Mouse (Mus musculus) CH12.LX (cell line): ENCODE measurements at regions not wholly inside any gene's neighbourhood (a gene's known extent, or its start where the extent isn't known, plus 50 kb on each side); places are given as distances from the start of the nearest gene placed in this dataset.

Experiments used
- DNase-seq: peaks from one replicate; pipeline ENCODE4 v3.0.0-alpha.2; 2013; ENCODE audit errors: extremely low read depth
- H3K27ac ChIP-seq: 2 replicates; pipeline ENCODE4 v1.5.1; 2012; ENCODE audit warnings: low read depth, mild to moderate bottlenecking, control low read depth, moderate library complexity; ENCODE audit not compliant: insufficient read depth
- H3K27me3 ChIP-seq: replicated peaks from 2 replicates; pipeline ENCODE3; 2012; ENCODE audit warnings: inconsistent platforms
- H3K36me3 ChIP-seq, 2 experiments: replicated peaks in 1 of 2; 2 replicates each; pipeline versions ENCODE3 to v1.6.1; 2012; ENCODE audit warnings: inconsistent platforms in 1 of 2, low read length in 1 of 2, mild to moderate bottlenecking in 1 of 2, mixed read lengths in 1 of 2, moderate library complexity in 1 of 2; ENCODE audit not compliant: control insufficient read depth in 1 of 2, insufficient read depth in 1 of 2
- H3K4me1 ChIP-seq, 2 experiments: 2 replicates each; pipeline ENCODE4 v1.6.1; 2012; ENCODE audit warnings: inconsistent platforms in 1 of 2, moderate library complexity in 1 of 2; ENCODE audit not compliant: insufficient read depth in 2 of 2, control insufficient read depth in 1 of 2
- H3K4me2 ChIP-seq: 2 replicates; pipeline ENCODE4 v1.6.1; 2012; ENCODE audit warnings: low read depth, mild to moderate bottlenecking, control low read depth; ENCODE audit not compliant: poor library complexity, insufficient read depth, severe bottlenecking
- H3K4me3 ChIP-seq, 3 experiments: fragments of 150-350 bp in 1 of 3; sonication (generic) in 1 of 3; replicated peaks in 1 of 3; 2 replicates each; pipeline versions ENCODE3 to v1.5.1; 2011 to 2012; ENCODE audit warnings: low read depth in 2 of 3, low read length in 2 of 3, mild to moderate bottlenecking in 2 of 3, moderate library complexity in 2 of 3, control low read depth in 1 of 3, improper control_type of control experiment in 1 of 3, inconsistent platforms in 1 of 3, mixed read lengths in 1 of 3; ENCODE audit not compliant: poor library complexity in 1 of 3
- H3K79me2 ChIP-seq: replicated peaks from 2 replicates; pipeline ENCODE4 v1.6.1; 2012; ENCODE audit warnings: mild to moderate bottlenecking, moderate library complexity; ENCODE audit not compliant: control insufficient read depth, poor library complexity, insufficient read depth, severe bottlenecking; ENCODE audit errors: extremely low read depth
- H3K9ac ChIP-seq: 2 replicates; pipeline ENCODE4 v1.6.1; 2012; ENCODE audit warnings: low read depth, mild to moderate bottlenecking, control low read depth, moderate library complexity; ENCODE audit not compliant: insufficient read depth
- H3K9me3 ChIP-seq: replicated peaks from 2 replicates; pipeline ENCODE3; 2012; ENCODE audit warnings: low read length, inconsistent platforms, mixed read lengths
- BHLHE40 ChIP-seq: IDR thresholded peaks from 2 replicates; pipeline ENCODE4 v1.6.1; 2011; ENCODE audit warnings: mild to moderate bottlenecking, low read depth, low read length, improper control_type of control experiment
- CHD1 ChIP-seq: IDR thresholded peaks from 2 replicates; pipeline ENCODE4 v1.6.1; 2012; ENCODE audit warnings: low read depth, low read length, improper control_type of control experiment, inconsistent platforms
- CTCF ChIP-seq, 2 experiments: IDR thresholded peaks in 1 of 2; conservative IDR thresholded peaks in 1 of 2; 2 replicates each; pipeline ENCODE4 v1.5.1; 2011 to 2012; ENCODE audit warnings: low read depth in 2 of 2, low read length in 2 of 2, improper control_type of control experiment in 1 of 2, inconsistent platforms in 1 of 2, mild to moderate bottlenecking in 1 of 2, moderate library complexity in 1 of 2
- E2F4 ChIP-seq: IDR thresholded peaks from 2 replicates; pipeline ENCODE4 v1.6.1; 2011; ENCODE audit warnings: low read depth, low read length, improper control_type of control experiment; ENCODE audit not compliant: insufficient replicate concordance
- EP300 ChIP-seq: IDR thresholded peaks from 2 replicates; pipeline ENCODE4 v1.6.1; 2011; ENCODE audit warnings: low read length, improper control_type of control experiment
- ETS1 ChIP-seq: conservative IDR thresholded peaks from 2 replicates; pipeline ENCODE4 v1.6.1; 2012; ENCODE audit warnings: low read depth, mild to moderate bottlenecking, inconsistent platforms, low read length, improper control_type of control experiment, moderate library complexity
- GABPA ChIP-seq: IDR thresholded peaks from 2 replicates; pipeline ENCODE4 v1.6.1; 2012; ENCODE audit warnings: low read depth, low read length, improper control_type of control experiment, inconsistent platforms; ENCODE audit not compliant: insufficient replicate concordance
- JUN ChIP-seq: IDR thresholded peaks from 2 replicates; pipeline ENCODE4 v1.6.1; 2011; ENCODE audit warnings: low read depth, mild to moderate bottlenecking, low read length, improper control_type of control experiment, moderate library complexity; ENCODE audit not compliant: insufficient read depth
- MAFK ChIP-seq: IDR thresholded peaks from 2 replicates; pipeline ENCODE4 v1.6.1; 2011; ENCODE audit warnings: low read length, improper control_type of control experiment; ENCODE audit not compliant: insufficient replicate concordance
- MEF2A ChIP-seq: IDR thresholded peaks from 2 replicates; pipeline ENCODE4 v1.6.1; 2014; ENCODE audit warnings: low read depth, mild to moderate bottlenecking, inconsistent platforms, low read length, improper control_type of control experiment, borderline replicate concordance
- MYC ChIP-seq: IDR thresholded peaks from 2 replicates; pipeline ENCODE4 v1.6.1; 2011; ENCODE audit warnings: low read depth, mild to moderate bottlenecking, improper control_type of control experiment, low read length
- NRF1 ChIP-seq: IDR thresholded peaks from 2 replicates; pipeline ENCODE4 v1.6.1; 2014; ENCODE audit warnings: low read depth, mild to moderate bottlenecking, inconsistent platforms, low read length, improper control_type of control experiment, moderate library complexity
- POLR2A ChIP-seq: IDR thresholded peaks from 2 replicates; pipeline ENCODE4 v1.6.1; 2011; ENCODE audit warnings: low read depth, mild to moderate bottlenecking, improper control_type of control experiment, low read length
- POLR2AphosphoS2 ChIP-seq: IDR thresholded peaks from 2 replicates; pipeline ENCODE4 v1.6.1; 2011; ENCODE audit warnings: low read depth, low read length, improper control_type of control experiment
- RAD21 ChIP-seq: IDR thresholded peaks from 2 replicates; pipeline ENCODE4 v1.6.1; 2011; ENCODE audit warnings: low read depth, mild to moderate bottlenecking, low read length, improper control_type of control experiment, moderate library complexity
- RCOR1 ChIP-seq: conservative IDR thresholded peaks from 2 replicates; pipeline ENCODE4 v1.6.1; 2012; ENCODE audit warnings: low read depth, mild to moderate bottlenecking, inconsistent platforms, low read length, improper control_type of control experiment
- TBP ChIP-seq: conservative IDR thresholded peaks from 2 replicates; pipeline ENCODE4 v1.6.1; 2011; ENCODE audit warnings: low read depth, low read length, improper control_type of control experiment
- TCF12 ChIP-seq: IDR thresholded peaks from 2 replicates; pipeline ENCODE4 v1.6.1; 2014; ENCODE audit warnings: low read depth, mild to moderate bottlenecking, inconsistent platforms, low read length, improper control_type of control experiment
- UBTF ChIP-seq: IDR thresholded peaks from 2 replicates; pipeline ENCODE4 v1.6.1; 2012; ENCODE audit warnings: low read depth, mild to moderate bottlenecking, inconsistent platforms, low read length, improper control_type of control experiment, moderate library complexity
- USF2 ChIP-seq: conservative IDR thresholded peaks from 2 replicates; pipeline ENCODE4 v1.6.1; 2011; ENCODE audit warnings: low read depth, low read length, improper control_type of control experiment
- ZKSCAN1 ChIP-seq: IDR thresholded peaks from 2 replicates; pipeline ENCODE4 v1.6.1; 2012; ENCODE audit warnings: low read depth, inconsistent platforms, low read length, improper control_type of control experiment, borderline replicate concordance
- ZNF384 ChIP-seq: IDR thresholded peaks from 2 replicates; pipeline ENCODE4 v1.6.1; 2012; ENCODE audit warnings: low read depth, low read length, improper control_type of control experiment, inconsistent platforms
- dilution Hi-C: fragments of 300-500 bp; cut with MboI; formaldehyde crosslinking; loops from 2 replicates; pipeline ENCODE4 v1.14.3; 2020; ENCODE audit warnings: low sequenced_read_pairs; ENCODE audit not compliant: extremely low pct_unique_long_range_greater_than_20kb, extremely low pct_ligation_motif_present
- in situ Hi-C: fragments of 300-500 bp; cut with MboI; formaldehyde crosslinking; loops from 3 replicates; pipeline ENCODE4 v1.14.3; 2019; ENCODE audit warnings: low sequenced_read_pairs, low pct_ligation_motif_present, low pct_unique_long_range_greater_than_20kb, mixed read lengths

DNA sequence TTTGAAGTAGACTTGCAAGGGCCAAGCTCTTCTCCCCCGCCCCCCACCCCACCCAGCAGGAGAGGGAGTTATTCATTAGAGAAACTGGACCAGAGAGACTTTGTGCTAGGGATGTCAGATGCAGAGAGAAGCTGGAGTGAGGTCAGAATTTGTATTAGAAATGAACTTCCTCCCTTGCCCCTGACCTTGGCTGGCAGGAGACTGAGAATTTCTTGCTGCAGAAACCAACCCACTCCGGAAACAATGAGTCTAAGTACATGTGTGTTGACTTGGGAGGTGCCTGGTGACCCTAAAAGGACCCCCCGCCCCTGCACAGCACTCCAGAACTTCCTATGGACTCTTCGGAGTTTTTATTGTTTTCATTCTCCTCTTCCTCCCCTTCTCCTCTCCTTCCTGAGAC is 104.3 kb downstream of the Zfp706 start:
- peaks cover 0 to 14% of the 10 kb centered on the region in 2 experiments; a peak in 2 of 4 replicates for H3K4me1 ChIP-seq
- dilution Hi-C loops: no loop called here

DNA sequence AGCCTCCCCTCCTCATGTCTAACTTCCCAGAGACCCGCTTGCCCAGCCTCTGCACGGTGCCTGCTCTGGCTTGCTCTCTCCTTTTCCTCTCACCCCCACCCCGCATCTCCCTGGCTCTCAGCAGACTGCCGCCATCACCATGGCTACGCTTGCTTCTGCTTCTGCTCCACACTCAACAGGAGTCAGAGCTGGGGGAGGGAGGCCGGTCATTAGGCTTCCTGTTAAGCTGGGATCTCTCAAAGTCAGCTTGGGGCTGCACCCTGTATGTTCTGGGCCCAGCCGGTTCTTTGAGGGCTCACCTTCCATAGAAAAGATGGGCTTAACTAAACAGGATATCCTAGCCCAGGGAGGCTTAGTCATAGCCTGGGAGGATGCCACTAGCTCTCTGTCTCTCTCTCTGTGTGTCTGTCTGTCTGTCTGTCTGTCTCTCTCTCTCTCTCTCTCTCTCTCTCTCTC is 105.7 kb downstream of the Zfp706 start:
- no peak overlapping the region for H3K4me2 ChIP-seq
- H3K27ac ChIP-seq: no peak overlapping the region
- H3K4me1 ChIP-seq: peaks cover 0 to 14% of the 10 kb centered on the region in 2 experiments; a peak in 2 of 4 replicates
- H3K9ac ChIP-seq: no peak overlapping the region
- in situ Hi-C loops (no loop called here), dilution Hi-C loops (no loop called here)
- no peaks in the 10 kb centered on the region for H3K36me3 ChIP-seq
- DNase-seq: no peak
- no peaks in the 10 kb centered on the region for H3K27me3 ChIP-seq
- no peaks in the 10 kb centered on the region for H3K79me2 ChIP-seq
- no peak overlapping the region for H3K4me3 ChIP-seq
- H3K9me3 ChIP-seq: peaks cover 10% of the 10 kb centered on the region
- TF ChIP-seq POLR2A (no peak), MYC (no peak), POLR2AphosphoS2 (no peak), ETS1 (no peak), MEF2A (no peak), BHLHE40 (no peak), JUN (no peak), UBTF (no peak), GABPA (no peak), ZKSCAN1 (no peak), E2F4 (no peak), NRF1 (no peak), ZNF384 (no peak), TBP (no peak), CTCF (conservative IDR thresholded peaks at IDR 0.05 in 1 of 2, IDR thresholded peaks at IDR 0.05 in 1 of 2; ENCODE audit: low read depth in 2 of 2, low read length in 2 of 2) (no peak), RCOR1 (no peak), EP300 (no peak), RAD21 (no peak)
- TF ChIP-seq, all 38 proteins: peak for 0

More for the DNA sequence above, 104.3 kb downstream of the Zfp706 start:
- no peak overlapping the region for H3K4me2 ChIP-seq
- DNase-seq: no peak
- H3K79me2 ChIP-seq: no peaks in the 10 kb centered on the region
- peaks cover 10% of the 10 kb centered on the region for H3K9me3 ChIP-seq
- no peaks in the 10 kb centered on the region for H3K27me3 ChIP-seq
- in situ Hi-C loops: no loop called here
- H3K27ac ChIP-seq: no peak overlapping the region
- no peaks in the 10 kb centered on the region for H3K36me3 ChIP-seq
- no peak overlapping the region for H3K4me3 ChIP-seq
- H3K9ac ChIP-seq: no peak overlapping the region
- TF ChIP-seq POLR2AphosphoS2: no peak
- no peak for TF ChIP-seq MAFK
- TF ChIP-seq EP300: no peak
- no peak for TF ChIP-seq CHD1
- TF ChIP-seq USF2: no peak
- TF ChIP-seq TCF12: no peak
- no peak for TF ChIP-seq MYC
- TF ChIP-seq, all 38 proteins: peak for 0
